8 mouse cellular contexts compared by ENCODE assay signal in genomic region chr13:92354456-92355271, GRCm38 (mm10). TPM values are rescaled to one million over a fixed set of nuclear protein-coding genes. Genes with fewer than 3 reads are reported as not detected.
A peak's percentile ranks its signal among the peaks of the same experiment; 100 is the strongest.
DNase-seq lines count a peak whose midpoint lies in the region; ATAC-seq and TF ChIP-seq lines count a peak whose summit lies in the region.

Gene Dhfr (plus strand): TSS chr13:92354726.
Gene Msh3 (minus strand): TSS chr13:92355003.

- peak; percentile 79 for TF ChIP-seq CTCF in bone marrow, adult 2 months (IDR thresholded peaks at IDR 0.05; ENCODE audit: control insufficient read depth, insufficient read depth, low read length)
- TF ChIP-seq CTCF in midbrain, postnatal 0 days (IDR thresholded peaks at IDR 0.05) = peak; percentile 84

- peak within 1 kb of the TSS; percentile 90 for H3K4me2 ChIP-seq in embryonic facial prominence, embryonic 15.5 days (replicated peaks)
- peak within 1 kb of the TSS; percentile 97 for H3K4me2 ChIP-seq in limb, embryonic 14.5 days (replicated peaks; ENCODE audit: low read depth, low read length, severe bottlenecking)
- peak within 1 kb of the TSS; percentile 91 for H3K4me2 ChIP-seq in midbrain, postnatal 0 days (ENCODE audit: low read depth, low read length, poor library complexity, severe bottlenecking)

- DNase-seq in 416B (ENCODE audit: low read depth) = peak; percentile 99
- peak; percentile 93 for DNase-seq in heart, adult 8-10 months (ENCODE audit: low spot score)
- DNase-seq in kidney, adult 9 months = peak; percentile 99
- DNase-seq in limb, embryonic 14.5 days (ENCODE audit: low spot score) = peak; percentile 98
- DNase-seq in midbrain, postnatal 0 days (ENCODE audit: low spot score) = peak; percentile 99
- DNase-seq in spleen, postnatal 14 days (ENCODE audit: low spot score in 2 of 2) = peak; percentile 94 to 95

- WGBS in bone marrow, adult 2 months = under 1% methylated on average over 76 of the region's 76 CpGs
- WGBS in embryonic facial prominence, embryonic 15.5 days = under 1% methylated on average over 76 of the region's 76 CpGs
- WGBS in limb, embryonic 14.5 days = under 1% methylated on average over 67 of the region's 76 CpGs
- WGBS in midbrain, postnatal 0 days = under 1% methylated on average over 72 of the region's 76 CpGs

- peak within 1 kb of the TSS; percentile 70 for H3K9ac ChIP-seq in embryonic facial prominence, embryonic 15.5 days
- peak within 1 kb of the TSS; percentile 70 for H3K9ac ChIP-seq in limb, embryonic 14.5 days (ENCODE audit: low read depth, low read length, severe bottlenecking)
- peak within 1 kb of the TSS; percentile 73 for H3K9ac ChIP-seq in midbrain, postnatal 0 days (replicated peaks; ENCODE audit: low read length, poor library complexity, severe bottlenecking)

- no peaks in the 10 kb centered on the region; the same call in 1 of the 2 replicates for H3K4me1 ChIP-seq in bone marrow, adult 2 months (ENCODE audit: control insufficient read depth, insufficient read depth, low read length)
- H3K4me1 ChIP-seq in embryonic facial prominence, embryonic 15.5 days = peaks cover 23% of the 10 kb centered on the region
- peaks cover 12% of the 10 kb centered on the region for H3K4me1 ChIP-seq in limb, embryonic 14.5 days (ENCODE audit: control insufficient read depth, insufficient read depth, low read length)
- no peaks in the 10 kb centered on the region for H3K4me1 ChIP-seq in midbrain, postnatal 0 days (ENCODE audit: insufficient read depth, low read length)

- no peaks in the 10 kb centered on the region for H3K27me3 ChIP-seq in embryonic facial prominence, embryonic 15.5 days
- no peaks in the 10 kb centered on the region for H3K27me3 ChIP-seq in limb, embryonic 14.5 days (ENCODE audit: control insufficient read depth, insufficient read depth, low read length)
- no peaks in the 10 kb centered on the region for H3K27me3 ChIP-seq in midbrain, postnatal 0 days (ENCODE audit: insufficient read depth, low read length)

- peaks cover 5% of the 10 kb centered on the region; the same call in 1 of the 2 replicates for H3K36me3 ChIP-seq in embryonic facial prominence, embryonic 15.5 days
- peaks cover 8% of the 10 kb centered on the region; the same call in 1 of the 2 replicates for H3K36me3 ChIP-seq in limb, embryonic 14.5 days (ENCODE audit: control insufficient read depth, insufficient read depth, low read length)
- H3K36me3 ChIP-seq in midbrain, postnatal 0 days (ENCODE audit: insufficient read depth, low read length) = no peaks in the 10 kb centered on the region

- H3K4me3 ChIP-seq in bone marrow, adult 2 months (replicated peaks; ENCODE audit: control insufficient read depth, low read depth, low read length) = peak within 1 kb of the TSS; percentile 78
- peak within 1 kb of the TSS; percentile 84 for H3K4me3 ChIP-seq in embryonic facial prominence, embryonic 15.5 days (replicated peaks)
- H3K4me3 ChIP-seq in limb, embryonic 14.5 days (replicated peaks; ENCODE audit: low read length) = peak within 1 kb of the TSS; percentile 66
- H3K4me3 ChIP-seq in midbrain, postnatal 0 days (ENCODE audit: low read depth, low read length) = peak within 1 kb of the TSS; percentile 67

- no peaks in the 10 kb centered on the region for H3K9me3 ChIP-seq in embryonic facial prominence, embryonic 15.5 days (replicated peaks)
- no peaks in the 10 kb centered on the region for H3K9me3 ChIP-seq in limb, embryonic 14.5 days (ENCODE audit: control insufficient read depth, low read length)
- H3K9me3 ChIP-seq in midbrain, postnatal 0 days (ENCODE audit: low read length) = no peaks in the 10 kb centered on the region

- peak within 1 kb of the TSS; percentile 94 for H3K27ac ChIP-seq in bone marrow, adult 2 months (ENCODE audit: control insufficient read depth, insufficient read depth, low read depth, low read length, poor library complexity)
- peak within 1 kb of the TSS; percentile 96 for H3K27ac ChIP-seq in embryonic facial prominence, embryonic 15.5 days (replicated peaks)
- peak within 1 kb of the TSS; percentile 90 for H3K27ac ChIP-seq in limb, embryonic 14.5 days (replicated peaks; ENCODE audit: low read depth, low read length)
- H3K27ac ChIP-seq in midbrain, postnatal 0 days (ENCODE audit: low read depth, low read length) = peak within 1 kb of the TSS; percentile 85

- peak; percentile 97 for ATAC-seq in embryonic facial prominence, embryonic 15.5 days (ENCODE audit: insufficient number of reproducible peaks, low FRiP score, low TSS enrichment, low read depth)
- peak; percentile 96 for ATAC-seq in limb, embryonic 14.5 days (ENCODE audit: low FRiP score, low read depth)
- peak; percentile 99 for ATAC-seq in midbrain, postnatal 0 days (ENCODE audit: low FRiP score)

- TF ChIP-seq POLR2A in bone marrow, adult 2 months (IDR thresholded peaks at IDR 0.05; ENCODE audit: borderline replicate concordance, control insufficient read depth, low read depth, low read length) = peak; percentile 58; the same call in 1 of the 2 replicates
- TF ChIP-seq POLR2A in limb, embryonic 14.5 days (IDR thresholded peaks at IDR 0.05; ENCODE audit: borderline replicate concordance, extremely low read depth, insufficient read depth, insufficient read length) = peak; percentile 64; the same call in 1 of the 2 replicates

RNA-seq across cellular contexts. Expression of gene Dhfr, which starts in this region (rescaled TPM):
- polyA plus RNA-seq in bone marrow, adult 2 months (2011; ENCODE audit: insufficient read depth, insufficient read length, low replicate concordance, missing spikeins) = 8.9 and 10.0 TPM in 2 replicates
- polyA plus RNA-seq in embryonic facial prominence, embryonic 15.5 days (2015; fragmentation: Nextera tagmentation; extraction: Ambion mirVana) = 12.1 and 12.3 TPM in 2 replicates
- total RNA-seq in heart, adult 8-10 months (2022) = 1 to 10 TPM in 2 of 4 experiments, under 1 TPM in 2; 0.94 to 1.1 (median 0.99) TPM
- polyA plus RNA-seq in limb, embryonic 14.5 days (2012; rRNA removed) = 8.0 and 10.9 TPM in 2 replicates
- 11.7 and 12.7 TPM in 2 replicates for polyA plus RNA-seq in limb, embryonic 14.5 days (2014; fragmentation: Nextera tagmentation; extraction: Ambion mirVana)
- total RNA-seq in midbrain, postnatal 0 days (2014; rRNA removed) = 2.4 and 3.2 TPM in 2 replicates
- polyA plus RNA-seq in midbrain, postnatal 0 days (2015; fragmentation: Nextera tagmentation; extraction: Ambion mirVana) = 1.9 and 2.1 TPM in 2 replicates

RNA-seq across cellular contexts. Expression of gene Msh3, which starts in this region (rescaled TPM):
- 25.4 and 35.5 TPM in 2 replicates for polyA plus RNA-seq in bone marrow, adult 2 months (2011; ENCODE audit: insufficient read depth, insufficient read length, low replicate concordance, missing spikeins)
- 22.5 and 24.2 TPM in 2 replicates for polyA plus RNA-seq in embryonic facial prominence, embryonic 15.5 days (2015; fragmentation: Nextera tagmentation; extraction: Ambion mirVana)
- 10 to 100 TPM in 1 of 4 experiments, 1 to 10 TPM in 3; 6.7 to 10.6 (median 8.2) TPM for total RNA-seq in heart, adult 8-10 months (2022)
- polyA plus RNA-seq in limb, embryonic 14.5 days (2012; rRNA removed) = 18.9 and 26.2 TPM in 2 replicates
- 25.2 and 29.3 TPM in 2 replicates for polyA plus RNA-seq in limb, embryonic 14.5 days (2014; fragmentation: Nextera tagmentation; extraction: Ambion mirVana)
- total RNA-seq in midbrain, postnatal 0 days (2014; rRNA removed) = 18.6 and 28.8 TPM in 2 replicates
- polyA plus RNA-seq in midbrain, postnatal 0 days (2015; fragmentation: Nextera tagmentation; extraction: Ambion mirVana) = 18.8 and 19.7 TPM in 2 replicates

Comparison
In these comparisons a context has a peak if more than half of its experiments do, and no peak if none do; other contexts are left out.
1. Peak in every context shown above with its lines: DNase-seq, ATAC-seq, H3K4me3 ChIP-seq and H3K27ac ChIP-seq.